Mouse (Mus musculus): ENCODE measurements around the gene Ino80d.

GRCm38 (mm10) chr1:63107614-63108327 is 6.7 kb downstream of the Ino80d start:
- TF ChIP-seq POLR2A (IDR thresholded peaks at IDR 0.05; ENCODE audit: control insufficient read depth, low read depth, low read length) (no peak), CTCF (IDR thresholded peaks at IDR 0.05; ENCODE audit: control insufficient read depth, insufficient read depth, insufficient replicate concordance, low read depth, low read length) (no peak)

Measured in testis, adult 2 months (tissue).